In the genomic region with DNA sequence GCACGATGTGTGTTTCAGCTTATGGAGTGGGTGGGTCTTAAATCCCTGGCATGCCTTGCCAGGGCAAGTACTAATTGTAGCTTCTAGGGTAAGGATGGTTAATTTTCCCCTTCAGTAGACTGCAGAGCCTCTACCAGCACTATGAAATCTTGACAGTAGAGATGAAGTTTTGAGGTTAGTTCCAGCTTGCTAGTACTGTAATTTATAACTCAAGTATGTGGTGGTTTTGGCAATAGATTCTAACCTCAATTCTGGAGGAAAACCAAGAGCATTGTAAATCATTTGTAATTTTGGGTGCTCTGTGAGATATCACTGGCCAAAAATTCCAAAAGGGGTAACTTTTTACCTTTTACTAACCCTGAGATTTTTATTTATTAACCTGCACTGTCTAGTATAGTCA, we compare ENCODE assay signal across 23 mouse cellular contexts.
DNase-seq lines count a peak whose midpoint lies in the region; ATAC-seq lines count a peak whose summit lies in the region.
"Had no signal": no experiment of that assay in that cellular context is flagged by ENCODE, and none has a peak within 500 bp of the region (broad histone marks: within the 10 kb centered on the region; RNA-seq: fewer than 3 reads in every experiment).

No protein-coding gene starts in this region.

- H3K27ac ChIP-seq in embryonic facial prominence, embryonic 14.5 days (replicated peaks; ENCODE audit: low read depth, low read length), result no peak overlapping the region
- H3K27ac ChIP-seq in embryonic facial prominence, embryonic 10.5 days (replicated peaks), result no peak overlapping the region
- H3K27ac ChIP-seq: embryonic facial prominence, embryonic 13.5 days; forebrain, embryonic 13.5 days; forebrain, embryonic 15.5 days had no signal

- no peaks in the 10 kb centered on the region for H3K9me3 ChIP-seq in embryonic facial prominence, embryonic 14.5 days (ENCODE audit: control insufficient read depth, low read length)
- no peaks in the 10 kb centered on the region for H3K9me3 ChIP-seq in embryonic facial prominence, embryonic 10.5 days
- H3K9me3 ChIP-seq: embryonic facial prominence, embryonic 13.5 days; forebrain, embryonic 13.5 days; forebrain, embryonic 15.5 days had no signal

- no peak overlapping the region for H3K4me3 ChIP-seq in embryonic facial prominence, embryonic 14.5 days (ENCODE audit: low read depth, low read length)
- no peak overlapping the region for H3K4me3 ChIP-seq in embryonic facial prominence, embryonic 10.5 days
- H3K4me3 ChIP-seq: embryonic facial prominence, embryonic 13.5 days; forebrain, embryonic 13.5 days; forebrain, embryonic 15.5 days had no signal

- DNase-seq in embryonic facial prominence, embryonic 14.5 days (ENCODE audit: low spot score), result peak; percentile 57
- no peak for DNase-seq in embryonic facial prominence, embryonic 10.5 days (ENCODE audit: low spot score)
- peak; percentile 61 for DNase-seq in kidney, adult 9 months
- DNase-seq in kidney, postnatal 14 days, result no peak
- no peak for DNase-seq in urinary bladder, adult 2 months (ENCODE audit: low spot score)
- DNase-seq: adrenal gland, adult 8-10 months; adrenal gland, postnatal 14 days; adrenal gland, postnatal 36 days; B cell, adult 2 months; cerebellum, adult 11-12 months; cerebellum, adult 2 months; cerebellum, adult 9-10 months; cerebellum, postnatal 10 days; cerebellum, postnatal 25 days; forebrain, postnatal 0 days had no signal

- no peaks in the 10 kb centered on the region for H3K36me3 ChIP-seq in embryonic facial prominence, embryonic 14.5 days (ENCODE audit: control insufficient read depth, insufficient read depth, low read length)
- H3K36me3 ChIP-seq in embryonic facial prominence, embryonic 10.5 days (replicated peaks), result no peaks in the 10 kb centered on the region
- H3K36me3 ChIP-seq: embryonic facial prominence, embryonic 13.5 days; forebrain, embryonic 15.5 days; G1E had no signal

- ATAC-seq in embryonic facial prominence, embryonic 14.5 days (ENCODE audit: low read depth), result no peak
- ATAC-seq in hematopoietic stem cell, adult 5-6 weeks (replicated peaks in 1 of 2; ENCODE audit: insufficient read depth in 1 of 2, low FRiP score in 2 of 2, low TSS enrichment in 1 of 2, low read depth in 1 of 2, poor library complexity in 2 of 2, severe bottlenecking in 2 of 2), result peak; percentile 69 to 81
- ATAC-seq: activated CD4-positive, CD25-positive, alpha-beta regulatory T cell, adult 4 months; CD4-positive, CD25-positive, alpha-beta regulatory T cell, adult 4 months; forebrain, embryonic 13.5 days; forebrain, embryonic 15.5 days; forebrain, postnatal 0 days had no signal

- H3K4me1 ChIP-seq in embryonic facial prominence, embryonic 14.5 days (ENCODE audit: control insufficient read depth, insufficient read depth, low read length), result no peaks in the 10 kb centered on the region
- no peaks in the 10 kb centered on the region for H3K4me1 ChIP-seq in embryonic facial prominence, embryonic 10.5 days
- H3K4me1 ChIP-seq: embryonic facial prominence, embryonic 13.5 days; forebrain, embryonic 13.5 days; forebrain, embryonic 15.5 days had no signal

- WGBS in embryonic facial prominence, embryonic 14.5 days, result 71% methylated on average over 1 of the region's 1 CpGs
- WGBS in embryonic facial prominence, embryonic 10.5 days, result 91% methylated on average over 1 of the region's 1 CpGs

- no peaks in the 10 kb centered on the region for H3K27me3 ChIP-seq in embryonic facial prominence, embryonic 14.5 days (replicated peaks; ENCODE audit: control insufficient read depth, insufficient read depth, low read length)
- no peaks in the 10 kb centered on the region for H3K27me3 ChIP-seq in embryonic facial prominence, embryonic 10.5 days (replicated peaks; ENCODE audit: low read depth, poor library complexity, severe bottlenecking)
- H3K27me3 ChIP-seq: CH12.LX; embryonic facial prominence, embryonic 13.5 days; forebrain, embryonic 13.5 days; forebrain, embryonic 15.5 days had no signal

- H3K9ac ChIP-seq in embryonic facial prominence, embryonic 14.5 days (ENCODE audit: low read depth, low read length), result no peak overlapping the region
- H3K9ac ChIP-seq: embryonic facial prominence, embryonic 13.5 days; forebrain, embryonic 13.5 days; forebrain, embryonic 15.5 days; forebrain, postnatal 0 days had no signal

- no peak overlapping the region for H3K4me2 ChIP-seq in embryonic facial prominence, embryonic 14.5 days (ENCODE audit: low read depth, low read length)
- H3K4me2 ChIP-seq: embryonic facial prominence, embryonic 13.5 days; forebrain, embryonic 13.5 days; forebrain, embryonic 15.5 days had no signal

Comparison
In these comparisons a context has a peak if more than half of its experiments do, and no peak if none do; other contexts are left out.
1. DNase-seq: peak in embryonic facial prominence, embryonic 14.5 days (single experiment) and kidney, adult 9 months (single experiment); none in embryonic facial prominence, embryonic 10.5 days (single experiment), kidney, postnatal 14 days (single experiment) and urinary bladder, adult 2 months (single experiment).